Mouse (Mus musculus) testis, adult 2 months (tissue): ENCODE measurements at regions not wholly inside any gene's neighbourhood (a gene's known extent, or its start where the extent isn't known, plus 50 kb on each side); places are given as distances from the start of the nearest gene placed in this dataset.

ENCODE experiments used
- CTCF ChIP-seq: fragments of 200-500 bp; IDR thresholded peaks from 2 replicates; pipeline ENCODE4 v1.5.1; 2012; ENCODE audit warnings: low read depth, mild to moderate bottlenecking, inconsistent platforms, low read length, moderate library complexity; ENCODE audit not compliant: control insufficient read depth, insufficient read depth, insufficient replicate concordance
- POLR2A ChIP-seq: fragments of 200-500 bp; IDR thresholded peaks from 2 replicates; pipeline ENCODE4 v1.6.1; 2012; ENCODE audit warnings: low read depth, mild to moderate bottlenecking, inconsistent platforms, low read length, moderate library complexity; ENCODE audit not compliant: control insufficient read depth

DNA sequence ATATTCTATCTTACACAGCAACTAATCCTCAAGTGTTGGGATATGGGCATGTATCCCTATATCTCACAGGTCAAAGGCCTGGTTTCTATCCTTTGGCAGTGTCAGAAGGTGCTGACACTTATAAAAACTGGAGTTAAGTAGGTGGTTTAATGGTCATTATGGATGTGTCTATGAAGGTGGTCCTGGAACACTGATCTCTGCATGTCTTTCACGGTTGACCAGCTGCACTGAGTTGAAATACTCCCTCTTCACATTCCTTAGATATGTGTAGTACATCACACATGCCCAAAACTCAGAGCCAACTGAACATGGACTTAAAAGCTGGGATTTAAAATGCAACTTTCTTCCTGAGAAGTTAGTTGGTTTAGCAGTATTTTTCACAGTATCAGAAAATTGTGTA lies 1107.7 kb upstream of the Flrt2 start:
- TF ChIP-seq POLR2A (no peak), CTCF (no peak)
